Comparison of ENCODE assay signal across 22 mouse cellular contexts in genomic region chrX:156736951-156737553, GRCm38 (mm10).
"Had no signal": no experiment of that assay in that cellular context is flagged by ENCODE, and none has a peak within 500 bp of the region (broad histone marks: within the 10 kb centered on the region; RNA-seq: fewer than 3 reads in every experiment).

No protein-coding gene starts in this region.

- H3K27ac ChIP-seq: limb, embryonic 12.5 days; limb, embryonic 15.5 days; liver, embryonic 14.5 days; midbrain, embryonic 10.5 days; midbrain, embryonic 13.5 days; neural tube, embryonic 13.5 days had no signal

- H3K27me3 ChIP-seq: limb, embryonic 12.5 days; limb, embryonic 15.5 days; megakaryocyte, embryonic 14.5 days; midbrain, embryonic 13.5 days; neural tube, embryonic 13.5 days had no signal

- H3K4me3 ChIP-seq: limb, embryonic 12.5 days; limb, embryonic 15.5 days; megakaryocyte, embryonic 14.5 days; midbrain, embryonic 10.5 days; midbrain, embryonic 13.5 days; myocyte; neural tube, embryonic 13.5 days had no signal

- H3K9ac ChIP-seq: limb, embryonic 12.5 days; limb, embryonic 15.5 days; liver, embryonic 14.5 days; midbrain, embryonic 13.5 days; neural tube, embryonic 13.5 days had no signal

- H3K4me1 ChIP-seq: limb, embryonic 12.5 days; limb, embryonic 15.5 days; megakaryocyte, embryonic 14.5 days; midbrain, embryonic 10.5 days; midbrain, embryonic 13.5 days; neural tube, embryonic 13.5 days had no signal

- H3K36me3 ChIP-seq: limb, embryonic 12.5 days; limb, embryonic 15.5 days; midbrain, embryonic 10.5 days; midbrain, embryonic 13.5 days; neural tube, embryonic 13.5 days had no signal

- DNase-seq: kidney, adult 9 months; kidney, postnatal 14 days; kidney, postnatal 4 days; left cerebral cortex, postnatal 4 days; lung, adult 2 months; lung, postnatal 36 days; retina, postnatal 1 day; right cerebral cortex, postnatal 25 days; spleen, adult 18-20 months; thymus, adult 2 months; thymus, postnatal 14 days; thymus, postnatal 4 days had no signal

- H3K9me3 ChIP-seq: limb, embryonic 12.5 days; limb, embryonic 15.5 days; megakaryocyte, embryonic 14.5 days; midbrain, embryonic 10.5 days; midbrain, embryonic 13.5 days; neural tube, embryonic 13.5 days had no signal

- ATAC-seq: midbrain, embryonic 13.5 days; midbrain, embryonic 16.5 days had no signal

- H3K4me2 ChIP-seq: limb, embryonic 12.5 days; limb, embryonic 15.5 days; liver, embryonic 11.5 days; midbrain, embryonic 13.5 days; neural tube, embryonic 13.5 days had no signal
